Mouse (Mus musculus) adrenal gland, postnatal 10 days (tissue): Measurements from ENCODE around the gene Btbd35f10. TPM values are rescaled to one million over a fixed set of nuclear protein-coding genes. Genes with fewer than 3 reads are reported as not detected.
"Not testable (repeated sequence)": the region's sequence is repeated elsewhere in the genome, so short reads cannot be mapped to it uniquely, and the experiment has no call there.

Experiments used
- DNase-seq: peaks from one replicate; pipeline ENCODE4 v3.0.0; 2021; ENCODE audit warnings: mixed read lengths
- long read RNA-seq, 2 experiments: library from polyadenylated mRNA; stranded (forward); transcript quantifications; one replicate each; pipeline ENCODE4 v2.0.0; 2021
- total RNA-seq, 2 experiments: library from RNA; stranded (reverse); gene quantifications; 2 replicates each; pipeline ENCODE4 v1.2.3; 2021

The Btbd35f10 gene
- total RNA-seq: not detected
- long read RNA-seq, experiment 1: 0 reads
- long read RNA-seq, experiment 2: 0 reads

DNA sequence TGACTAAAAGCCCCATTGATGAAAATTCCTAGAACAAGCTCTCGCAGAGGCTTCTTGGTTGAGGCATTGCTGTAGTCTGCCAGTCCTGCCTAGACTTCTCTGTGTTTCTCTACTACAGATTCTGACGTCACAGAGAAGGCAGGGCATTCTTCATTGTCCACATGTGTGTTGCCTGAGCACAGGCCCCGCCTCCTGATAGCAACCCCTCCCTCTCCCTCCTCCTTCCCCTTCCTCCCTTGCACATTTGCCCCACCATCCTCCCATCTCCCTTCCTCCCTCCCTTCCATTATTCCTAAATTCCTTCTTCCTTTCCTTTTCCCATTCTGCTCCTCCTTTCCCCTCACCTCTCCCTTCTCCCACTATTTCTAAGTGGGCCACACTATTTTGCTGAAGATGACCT lies at the start of gene Btbd35f10:
Gene Btbd35f10 (minus strand): TSS at position 101 of the 400 bp plus-strand sequence.
- DNase-seq: not testable (repeated sequence)

Other genes with a start within 250 kb of the Btbd35f10 start
- gene Btbd35f18, start 52.7 kb downstream of the Btbd35f10 start, total RNA-seq: not detected
- gene Btbd35f16, start 204.1 kb upstream of the Btbd35f10 start, total RNA-seq: not detected